Mouse (Mus musculus) liver, embryonic 16.5 days (tissue): ENCODE data around the gene Glyctk. TPM values are rescaled to one million over a fixed set of nuclear protein-coding genes. Genes with fewer than 3 reads are reported as not detected.

Source experiments
- ATAC-seq: fragments of 200-750 bp; cut with Nextera tagmentation; 2 replicates; pipeline ENCODE4 v1.8.0; 2017; ENCODE audit warnings: low read depth, mild to moderate bottlenecking, moderate number of reproducible peaks, moderate library complexity
- H3K27ac ChIP-seq: fragments of 300-500 bp; sonication (generic); 2 replicates; pipeline ENCODE4 v1.5.1; 2014; ENCODE audit warnings: mild to moderate bottlenecking, low read length
- H3K27me3 ChIP-seq: fragments of 300-500 bp; sonication (generic); 2 replicates; pipeline ENCODE4 v1.6.1; 2014; ENCODE audit warnings: low read depth, low read length, mixed read lengths; ENCODE audit not compliant: control insufficient read depth, insufficient read depth
- H3K36me3 ChIP-seq: fragments of 300-500 bp; sonication (generic); 2 replicates; pipeline ENCODE4 v1.6.1; 2014; ENCODE audit warnings: mild to moderate bottlenecking; ENCODE audit not compliant: control insufficient read depth, insufficient read depth
- H3K4me1 ChIP-seq: fragments of 300-500 bp; sonication (generic); 2 replicates; pipeline ENCODE4 v1.6.1; 2014; ENCODE audit warnings: low read depth, low read length, mixed read lengths; ENCODE audit not compliant: control insufficient read depth
- H3K4me2 ChIP-seq: fragments of 300-500 bp; sonication (generic); 2 replicates; pipeline ENCODE4 v1.6.1; 2014; ENCODE audit warnings: low read depth, low read length, mixed read lengths
- H3K4me3 ChIP-seq: fragments of 300-500 bp; sonication (generic); 2 replicates; pipeline ENCODE4 v1.5.1; 2014; ENCODE audit warnings: low read depth, mild to moderate bottlenecking, low read length
- H3K9ac ChIP-seq: fragments of 300-500 bp; sonication (generic); 2 replicates; pipeline ENCODE4 v1.6.1; 2014; ENCODE audit warnings: low read depth, low read length
- H3K9me3 ChIP-seq: fragments of 300-500 bp; sonication (generic); replicated peaks from 2 replicates; pipeline ENCODE4 v1.6.1; 2016; ENCODE audit warnings: low read length; ENCODE audit not compliant: control insufficient read depth
- WGBS: fragments of 180-500 bp; shearing (Covaris S2); extraction: QIAGEN DNeasy Blood & Tissue Kit; methylation state at CpG from one replicate; pipeline ENCODE4 v1.1.7; 2014; ENCODE audit not compliant: insufficient replicate concordance; 5-methylcytosine and 5-hydroxymethylcytosine counted together
- polyA plus RNA-seq: library from polyadenylated mRNA; unstranded; fragments of >200 nt; fragmentation: Nextera tagmentation; extraction: Ambion mirVana; gene quantifications from 2 replicates; pipeline ENCODE4 v1.2.1, GENCODE M21; 2015

The Glyctk gene
- polyA plus RNA-seq, 1 experiment from 2014 or later: 33.0 TPM

- Histone ChIP-seq H3K27ac (no peak overlapping the region), H3K4me2 (no peak overlapping the region), H3K9me3 (no peaks in the 10 kb centered on the region), H3K9ac (no peak overlapping the region), H3K36me3 (no peaks in the 10 kb centered on the region), H3K4me1 (no peaks in the 10 kb centered on the region), H3K4me3 (no peak overlapping the region), H3K27me3 (peaks cover 27% of the 10 kb centered on the region)
- 72% methylated on average over 7 of the region's 7 CpGs for WGBS
- no peak for ATAC-seq
These were observed 13.8 kb downstream of the Glyctk start for GRCm38 (mm10) chr9:106144176-106144575.

GRCm38 (mm10) chr9:106141955-106142354 is 16.0 kb downstream of the Glyctk start:
- no peak overlapping the region for H3K27ac ChIP-seq
- H3K4me3 ChIP-seq: no peak overlapping the region
- 70% methylated on average over 12 of the region's 12 CpGs for WGBS
- H3K9me3 ChIP-seq: no peaks in the 10 kb centered on the region
- H3K4me1 ChIP-seq: no peaks in the 10 kb centered on the region
- no peaks in the 10 kb centered on the region for H3K36me3 ChIP-seq
- no peak overlapping the region for H3K4me2 ChIP-seq
- no peak overlapping the region for H3K9ac ChIP-seq
- peaks cover 5% of the 10 kb centered on the region for H3K27me3 ChIP-seq
- ATAC-seq: no peak

DNA sequence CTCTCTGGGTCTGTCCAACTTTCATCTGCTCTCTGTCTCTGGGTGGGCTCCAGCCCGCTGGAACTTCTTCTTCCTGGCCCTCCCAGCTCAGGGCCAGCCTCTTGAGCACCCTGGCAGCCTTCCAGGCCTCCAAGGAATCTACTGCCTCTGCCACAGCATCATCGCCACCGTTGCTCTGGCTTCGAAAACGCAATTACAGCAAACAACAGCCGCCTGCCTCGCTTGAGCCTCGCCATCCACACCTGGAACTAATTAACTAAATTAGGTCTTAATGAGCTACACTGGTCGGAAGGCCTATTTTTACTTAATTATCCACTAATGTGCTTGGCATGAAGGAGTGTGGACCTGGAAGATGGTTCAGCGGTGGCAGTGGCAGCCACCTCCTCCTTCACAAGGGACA is 18.2 kb downstream of the Glyctk start:
- WGBS: 60% methylated on average over 10 of the region's 10 CpGs
- H3K4me2 ChIP-seq: no peak overlapping the region

DNA sequence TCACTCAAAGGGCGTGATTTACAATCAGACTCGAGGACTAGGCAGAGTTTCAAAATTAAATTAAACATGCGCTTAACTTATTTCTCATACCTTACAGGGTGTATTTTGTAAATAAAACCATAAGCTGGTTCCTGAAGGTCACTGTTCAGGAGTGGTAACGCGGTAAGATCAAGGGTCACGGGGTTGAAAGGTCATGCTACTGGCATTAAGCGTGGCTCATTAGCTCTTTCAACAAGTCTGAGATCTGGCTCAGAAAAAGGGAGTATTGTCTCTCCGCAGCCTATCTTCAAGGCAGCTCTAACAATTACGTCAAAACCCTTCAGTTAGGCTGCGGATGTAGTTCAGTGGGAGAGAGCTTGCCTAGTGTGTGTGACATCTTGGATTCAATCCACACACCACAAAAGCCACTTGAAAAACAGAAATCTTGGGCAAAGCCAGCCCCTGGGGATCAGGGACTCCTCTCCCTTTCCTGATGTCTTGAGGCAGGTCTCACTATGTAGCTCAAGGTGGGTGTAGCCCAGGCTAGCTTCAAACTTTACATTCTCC is 20.2 kb downstream of the Glyctk start:
- Histone ChIP-seq H3K27me3 (no peaks in the 10 kb centered on the region), H3K27ac (no peak overlapping the region), H3K4me3 (no peak overlapping the region), H3K9me3 (no peaks in the 10 kb centered on the region), H3K9ac (no peak overlapping the region), H3K4me2 (no peak overlapping the region), H3K4me1 (no peaks in the 10 kb centered on the region), H3K36me3 (no peaks in the 10 kb centered on the region)
- ATAC-seq: no peak
- WGBS: 64% methylated on average over 10 of the region's 10 CpGs

More for the DNA sequence above, 18.2 kb downstream of the Glyctk start:
- H3K4me3 ChIP-seq: no peak overlapping the region
- H3K4me1 ChIP-seq: no peaks in the 10 kb centered on the region
- H3K9ac ChIP-seq: no peak overlapping the region
- H3K9me3 ChIP-seq: no peaks in the 10 kb centered on the region
- H3K27me3 ChIP-seq: no peaks in the 10 kb centered on the region
- no peaks in the 10 kb centered on the region for H3K36me3 ChIP-seq
- no peak for ATAC-seq
- no peak overlapping the region for H3K27ac ChIP-seq

GRCm38 (mm10) chr9:106130250-106130649 is 27.7 kb downstream of the Glyctk start:
- no peak overlapping the region for H3K27ac ChIP-seq
- ATAC-seq: no peak
- H3K4me1 ChIP-seq: no peaks in the 10 kb centered on the region
- no peak overlapping the region for H3K4me3 ChIP-seq
- H3K36me3 ChIP-seq: no peaks in the 10 kb centered on the region
- 55% methylated on average over 7 of the region's 7 CpGs for WGBS
- no peak overlapping the region for H3K4me2 ChIP-seq
- no peak overlapping the region for H3K9ac ChIP-seq
- H3K27me3 ChIP-seq: no peaks in the 10 kb centered on the region
- H3K9me3 ChIP-seq: no peaks in the 10 kb centered on the region

DNA sequence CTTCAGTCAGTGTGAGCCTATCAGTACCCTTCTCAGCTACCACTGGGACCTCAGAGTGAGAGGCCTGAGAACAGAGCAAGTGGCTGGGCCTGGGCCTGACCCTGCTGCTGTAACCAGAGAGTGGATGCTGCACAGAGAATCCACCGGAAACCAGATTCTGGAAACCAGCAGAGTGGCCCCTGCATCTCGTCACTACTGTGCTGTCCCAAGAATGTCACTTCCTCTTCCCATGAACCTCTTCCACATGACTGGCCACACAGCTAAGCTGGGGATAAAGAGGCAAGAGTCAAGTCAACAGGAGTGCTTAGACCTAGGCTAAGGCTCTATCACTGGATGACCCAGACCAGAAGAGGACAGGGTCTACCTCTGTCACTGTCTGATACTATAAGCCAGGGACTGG is 28.9 kb downstream of the Glyctk start:
- H3K27ac ChIP-seq: no peak overlapping the region
- no peaks in the 10 kb centered on the region for H3K4me1 ChIP-seq
- H3K9me3 ChIP-seq: no peaks in the 10 kb centered on the region
- H3K4me3 ChIP-seq: no peak overlapping the region
- ATAC-seq: no peak
- H3K4me2 ChIP-seq: no peak overlapping the region
- H3K27me3 ChIP-seq: no peaks in the 10 kb centered on the region
- H3K36me3 ChIP-seq: no peaks in the 10 kb centered on the region
- H3K9ac ChIP-seq: no peak overlapping the region
- 40% methylated on average over 2 of the region's 2 CpGs for WGBS

- no peak overlapping the region for H3K4me3 ChIP-seq
- WGBS: 43% methylated on average over 2 of the region's 2 CpGs
- no peak overlapping the region for H3K4me2 ChIP-seq
- no peak overlapping the region for H3K9ac ChIP-seq
- no peak overlapping the region for H3K27ac ChIP-seq
- no peaks in the 10 kb centered on the region for H3K27me3 ChIP-seq
- H3K4me1 ChIP-seq: no peaks in the 10 kb centered on the region
- no peaks in the 10 kb centered on the region for H3K36me3 ChIP-seq
- ATAC-seq: no peak
- no peaks in the 10 kb centered on the region for H3K9me3 ChIP-seq
These were observed 31.1 kb downstream of the Glyctk start for GRCm38 (mm10) chr9:106126786-106127251.

DNA sequence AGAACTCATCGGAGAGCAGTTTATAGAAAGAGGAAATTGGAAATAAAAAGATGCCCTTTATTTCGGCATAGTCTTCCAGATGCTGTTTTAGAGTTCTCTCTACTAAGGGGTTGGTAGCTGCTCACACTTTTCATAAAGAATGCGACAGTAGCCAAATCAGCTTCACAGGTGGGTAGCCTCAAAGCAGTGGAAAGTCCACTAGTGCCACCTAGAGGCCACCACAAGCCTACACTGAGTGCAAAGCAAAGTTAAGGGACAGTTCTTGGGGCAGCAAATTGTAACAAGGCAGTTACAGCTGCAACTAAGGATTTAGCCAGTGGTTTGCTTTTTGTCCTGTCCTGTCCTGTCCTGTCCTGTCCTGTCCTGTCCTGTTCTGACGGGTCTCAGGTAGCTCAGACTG is 34.3 kb downstream of the Glyctk start:
- Histone ChIP-seq H3K9ac (no peak overlapping the region), H3K4me1 (no peaks in the 10 kb centered on the region), H3K4me3 (no peak overlapping the region), H3K9me3 (no peaks in the 10 kb centered on the region), H3K36me3 (no peaks in the 10 kb centered on the region), H3K27me3 (no peaks in the 10 kb centered on the region), H3K27ac (no peak overlapping the region), H3K4me2 (no peak overlapping the region)
- WGBS: 37% methylated on average over 4 of the region's 4 CpGs
- no peak for ATAC-seq

GRCm38 (mm10) chr9:106119075-106119474 is 38.9 kb downstream of the Glyctk start:
- Histone ChIP-seq H3K9ac (no peak overlapping the region), H3K4me1 (no peaks in the 10 kb centered on the region), H3K27me3 (no peaks in the 10 kb centered on the region), H3K27ac (no peak overlapping the region), H3K4me2 (no peak overlapping the region), H3K36me3 (no peaks in the 10 kb centered on the region), H3K4me3 (no peak overlapping the region), H3K9me3 (no peaks in the 10 kb centered on the region)
- 63% methylated on average over 9 of the region's 9 CpGs for WGBS
- ATAC-seq: no peak
